Mouse (Mus musculus) ES-Bruce4 (cell line): ENCODE measurements at regions not wholly inside any gene's neighbourhood (a gene's known extent, or its start where the extent isn't known, plus 50 kb on each side); places are given as distances from the start of the nearest gene placed in this dataset.

Experiments used
- H3K27ac ChIP-seq: 2 replicates; pipeline ENCODE4 v1.5.1; 2012; ENCODE audit warnings: low read length, inconsistent platforms; ENCODE audit not compliant: insufficient read depth
- H3K27me3 ChIP-seq: 2 replicates; pipeline ENCODE4 v1.6.1; 2012; ENCODE audit warnings: mild to moderate bottlenecking, low read length, inconsistent platforms; ENCODE audit not compliant: control insufficient read depth, poor library complexity, insufficient read depth, severe bottlenecking
- H3K36me3 ChIP-seq: 2 replicates; pipeline ENCODE4 v1.6.1; 2012; ENCODE audit warnings: inconsistent platforms, mild to moderate bottlenecking, low read length, moderate library complexity; ENCODE audit not compliant: control insufficient read depth, poor library complexity, insufficient read depth, severe bottlenecking
- H3K4me1 ChIP-seq: one replicate; pipeline ENCODE4 v1.8.1; 2011; ENCODE audit warnings: low read length; ENCODE audit not compliant: control insufficient read depth, insufficient read depth
- H3K4me3 ChIP-seq: 2 replicates; pipeline ENCODE4 v1.5.1; 2011; ENCODE audit warnings: low read depth, mild to moderate bottlenecking, low read length
- H3K9ac ChIP-seq: 2 replicates; pipeline ENCODE4 v1.6.1; 2012; ENCODE audit warnings: low read depth, mild to moderate bottlenecking, inconsistent platforms; ENCODE audit not compliant: poor library complexity, severe bottlenecking
- H3K9me3 ChIP-seq: replicated peaks from 2 replicates; pipeline ENCODE4 v1.6.1; 2012; ENCODE audit warnings: mild to moderate bottlenecking, low read length, inconsistent platforms; ENCODE audit not compliant: control insufficient read depth, poor library complexity, insufficient read depth, severe bottlenecking
- CTCF ChIP-seq: IDR thresholded peaks from one replicate; pipeline ENCODE4 v1.8.1; 2011; ENCODE audit warnings: low read depth, low read length
- EP300 ChIP-seq: IDR thresholded peaks from 2 replicates; pipeline ENCODE4 v1.6.1; 2011; ENCODE audit warnings: low read depth, low read length; ENCODE audit not compliant: insufficient read depth
- POLR2A ChIP-seq: IDR thresholded peaks from one replicate; pipeline ENCODE4 v1.8.1; 2011; ENCODE audit warnings: low read length; ENCODE audit not compliant: insufficient read depth

GRCm38 (mm10) chr6:147765241-147765640, 281.8 kb upstream of the Far2 start:
- no peaks in the 10 kb centered on the region for H3K36me3 ChIP-seq
- no peak overlapping the region for H3K4me3 ChIP-seq
- no peaks in the 10 kb centered on the region for H3K27me3 ChIP-seq
- TF ChIP-seq CTCF, result no peak
- TF ChIP-seq POLR2A, result no peak
- TF ChIP-seq EP300, result no peak
- no peak overlapping the region for H3K9ac ChIP-seq
- H3K27ac ChIP-seq, result no peak overlapping the region
- H3K9me3 ChIP-seq, result no peaks in the 10 kb centered on the region
- H3K4me1 ChIP-seq, result no peaks in the 10 kb centered on the region

GRCm38 (mm10) chr6:147769180-147769579, 277.9 kb upstream of the Far2 start:
- Histone ChIP-seq H3K27ac (no peak overlapping the region), H3K27me3 (no peaks in the 10 kb centered on the region), H3K9me3 (no peaks in the 10 kb centered on the region), H3K4me3 (no peak overlapping the region), H3K9ac (no peak overlapping the region), H3K4me1 (no peaks in the 10 kb centered on the region), H3K36me3 (no peaks in the 10 kb centered on the region)
- TF ChIP-seq POLR2A (no peak), EP300 (no peak), CTCF (no peak)

GRCm38 (mm10) chr6:147770034-147770433, 277.0 kb upstream of the Far2 start:
- Histone ChIP-seq H3K36me3 (no peaks in the 10 kb centered on the region), H3K27me3 (no peaks in the 10 kb centered on the region), H3K4me3 (no peak overlapping the region), H3K9ac (no peak overlapping the region), H3K4me1 (no peaks in the 10 kb centered on the region), H3K27ac (no peak overlapping the region), H3K9me3 (no peaks in the 10 kb centered on the region)
- TF ChIP-seq CTCF (no peak), EP300 (no peak)

- Histone ChIP-seq H3K27ac (no peak overlapping the region), H3K27me3 (no peaks in the 10 kb centered on the region), H3K36me3 (no peaks in the 10 kb centered on the region), H3K4me1 (no peaks in the 10 kb centered on the region), H3K9me3 (no peaks in the 10 kb centered on the region), H3K4me3 (no peak overlapping the region), H3K9ac (no peak overlapping the region)
- TF ChIP-seq CTCF (no peak), POLR2A (no peak), EP300 (no peak)
These were observed 275.6 kb upstream of the Far2 start for GRCm38 (mm10) chr6:147771411-147771810.

GRCm38 (mm10) chr6:147773904-147774303, 273.2 kb upstream of the Far2 start:
- TF ChIP-seq CTCF, result no peak
- TF ChIP-seq EP300, result no peak
- TF ChIP-seq POLR2A, result no peak
- no peak overlapping the region for H3K9ac ChIP-seq
- no peaks in the 10 kb centered on the region for H3K4me1 ChIP-seq
- H3K36me3 ChIP-seq, result no peaks in the 10 kb centered on the region
- no peak overlapping the region for H3K27ac ChIP-seq
- no peaks in the 10 kb centered on the region for H3K27me3 ChIP-seq
- H3K9me3 ChIP-seq, result no peaks in the 10 kb centered on the region
- H3K4me3 ChIP-seq, result no peak overlapping the region

GRCm38 (mm10) chr6:147774626-147775025, 272.4 kb upstream of the Far2 start:
- Histone ChIP-seq H3K27ac (no peak overlapping the region), H3K4me3 (no peak overlapping the region), H3K9ac (no peak overlapping the region), H3K36me3 (no peaks in the 10 kb centered on the region), H3K9me3 (no peaks in the 10 kb centered on the region), H3K4me1 (no peaks in the 10 kb centered on the region), H3K27me3 (no peaks in the 10 kb centered on the region)
- TF ChIP-seq EP300, result no peak
- TF ChIP-seq CTCF, result no peak
- TF ChIP-seq POLR2A, result no peak

- Histone ChIP-seq H3K27me3 (no peaks in the 10 kb centered on the region; the same call in 1 of the 2 replicates), H3K27ac (no peak overlapping the region), H3K9me3 (no peaks in the 10 kb centered on the region), H3K4me3 (no peak overlapping the region), H3K9ac (no peak overlapping the region), H3K36me3 (no peaks in the 10 kb centered on the region), H3K4me1 (no peaks in the 10 kb centered on the region)
- TF ChIP-seq POLR2A (no peak), CTCF (no peak), EP300 (no peak)
These were observed 267.6 kb upstream of the Far2 start for GRCm38 (mm10) chr6:147779466-147779865.
